Mouse (Mus musculus) ES-Bruce4 (cell line): ENCODE data around the gene Fndc3b.

Experiments used
- CTCF ChIP-seq: IDR thresholded peaks from one replicate; pipeline ENCODE4 v1.8.1; 2011; ENCODE audit warnings: low read depth, low read length
- POLR2A ChIP-seq: IDR thresholded peaks from one replicate; pipeline ENCODE4 v1.8.1; 2011; ENCODE audit warnings: low read length; ENCODE audit not compliant: insufficient read depth

- TF ChIP-seq CTCF (no peak), POLR2A (no peak)
These were observed 49.2 kb upstream of the Fndc3b start for GRCm38 (mm10) chr3:27760278-27760677.
